Mouse (Mus musculus): ENCODE results near the gene Cacna1d. TPM values are rescaled to one million over a fixed set of nuclear protein-coding genes. Genes with fewer than 3 reads are reported as not detected.

Cacna1d gene
- polyA plus RNA-seq, 1 experiment from 2014 or later, result 9.5 TPM

- Histone ChIP-seq H3K9me3 (ENCODE audit: control insufficient read depth, low read length) (no peaks in the 10 kb centered on the region), H3K4me1 (replicated peaks; ENCODE audit: control insufficient read depth, insufficient read depth, low read length) (peaks cover 11% of the 10 kb centered on the region), H3K27ac (ENCODE audit: low read length) (peak overlapping the region; percentile 48; the same call in 1 of the 2 replicates), H3K27me3 (replicated peaks; ENCODE audit: control insufficient read depth, insufficient read depth, low read length) (no peaks in the 10 kb centered on the region), H3K4me2 (ENCODE audit: low read length) (no peak overlapping the region), H3K9ac (replicated peaks; ENCODE audit: low read depth, low read length) (no peak overlapping the region), H3K36me3 (ENCODE audit: control insufficient read depth, insufficient read depth) (no peaks in the 10 kb centered on the region), H3K4me3 (replicated peaks; ENCODE audit: low read length) (no peak overlapping the region)
- ATAC-seq, result peak; percentile 79
- 27% methylated on average over 12 of the region's 12 CpGs for WGBS
Observed at GRCm38 (mm10) chr14:30255701-30256400, 235.4 kb downstream of the Cacna1d start.

- H3K27ac ChIP-seq (ENCODE audit: low read length), result no peak overlapping the region
- no peak for ATAC-seq
- 85% methylated on average over 4 of the region's 4 CpGs for WGBS
Observed at GRCm38 (mm10) chr14:30254776-30255175, 236.5 kb downstream of the Cacna1d start.

GRCm38 (mm10) chr14:30252824-30253223 lies 238.4 kb downstream of the Cacna1d start:
- no peaks in the 10 kb centered on the region for H3K36me3 ChIP-seq (ENCODE audit: control insufficient read depth, insufficient read depth)
- H3K27ac ChIP-seq (ENCODE audit: low read length), result no peak overlapping the region
- no peak for ATAC-seq
- no peak overlapping the region for H3K4me2 ChIP-seq (ENCODE audit: low read length)
- peaks cover 14% of the 10 kb centered on the region for H3K4me1 ChIP-seq (replicated peaks; ENCODE audit: control insufficient read depth, insufficient read depth, low read length)
- H3K9ac ChIP-seq (replicated peaks; ENCODE audit: low read depth, low read length), result no peak overlapping the region
- no peak overlapping the region for H3K4me3 ChIP-seq (replicated peaks; ENCODE audit: low read length)
- H3K9me3 ChIP-seq (ENCODE audit: control insufficient read depth, low read length), result no peaks in the 10 kb centered on the region
- no peaks in the 10 kb centered on the region for H3K27me3 ChIP-seq (replicated peaks; ENCODE audit: control insufficient read depth, insufficient read depth, low read length)
- whole genome bisulfite sequencing, result 73% methylated on average over 2 of the region's 2 CpGs

More at GRCm38 (mm10) chr14:30254776-30255175, 236.5 kb downstream of the Cacna1d start:
- Histone ChIP-seq H3K27me3 (replicated peaks; ENCODE audit: control insufficient read depth, insufficient read depth, low read length) (no peaks in the 10 kb centered on the region), H3K4me3 (replicated peaks; ENCODE audit: low read length) (no peak overlapping the region), H3K4me1 (replicated peaks; ENCODE audit: control insufficient read depth, insufficient read depth, low read length) (peaks cover 14% of the 10 kb centered on the region), H3K36me3 (ENCODE audit: control insufficient read depth, insufficient read depth) (no peaks in the 10 kb centered on the region), H3K4me2 (ENCODE audit: low read length) (no peak overlapping the region), H3K9ac (replicated peaks; ENCODE audit: low read depth, low read length) (no peak overlapping the region), H3K9me3 (ENCODE audit: control insufficient read depth, low read length) (no peaks in the 10 kb centered on the region)

- Histone ChIP-seq H3K4me1 (replicated peaks; ENCODE audit: control insufficient read depth, insufficient read depth, low read length) (peaks cover 14% of the 10 kb centered on the region), H3K9ac (replicated peaks; ENCODE audit: low read depth, low read length) (no peak overlapping the region), H3K36me3 (ENCODE audit: control insufficient read depth, insufficient read depth) (no peaks in the 10 kb centered on the region), H3K4me3 (replicated peaks; ENCODE audit: low read length) (no peak overlapping the region), H3K27me3 (replicated peaks; ENCODE audit: control insufficient read depth, insufficient read depth, low read length) (no peaks in the 10 kb centered on the region), H3K4me2 (ENCODE audit: low read length) (no peak overlapping the region), H3K27ac (ENCODE audit: low read length) (no peak overlapping the region), H3K9me3 (ENCODE audit: control insufficient read depth, low read length) (no peaks in the 10 kb centered on the region)
- no peak for ATAC-seq
- 91% methylated on average over 5 of the region's 5 CpGs for WGBS
Observed at GRCm38 (mm10) chr14:30251351-30251750, 239.9 kb downstream of the Cacna1d start.

- Histone ChIP-seq H3K4me2 (ENCODE audit: low read length) (no peak overlapping the region), H3K9ac (replicated peaks; ENCODE audit: low read depth, low read length) (no peak overlapping the region), H3K4me3 (replicated peaks; ENCODE audit: low read length) (no peak overlapping the region), H3K4me1 (replicated peaks; ENCODE audit: control insufficient read depth, insufficient read depth, low read length) (peaks cover 3% of the 10 kb centered on the region; the same call in 1 of the 2 replicates), H3K27me3 (replicated peaks; ENCODE audit: control insufficient read depth, insufficient read depth, low read length) (no peaks in the 10 kb centered on the region), H3K9me3 (ENCODE audit: control insufficient read depth, low read length) (no peaks in the 10 kb centered on the region), H3K36me3 (ENCODE audit: control insufficient read depth, insufficient read depth) (no peaks in the 10 kb centered on the region), H3K27ac (ENCODE audit: low read length) (no peak overlapping the region)
- no peak for ATAC-seq
- WGBS, result 86% methylated on average over 4 of the region's 4 CpGs
Observed at GRCm38 (mm10) chr14:30249591-30249990, 241.7 kb downstream of the Cacna1d start.

- Histone ChIP-seq H3K36me3 (ENCODE audit: control insufficient read depth, insufficient read depth) (no peaks in the 10 kb centered on the region), H3K9me3 (ENCODE audit: control insufficient read depth, low read length) (no peaks in the 10 kb centered on the region), H3K4me3 (replicated peaks; ENCODE audit: low read length) (no peak overlapping the region), H3K27me3 (replicated peaks; ENCODE audit: control insufficient read depth, insufficient read depth, low read length) (no peaks in the 10 kb centered on the region), H3K9ac (replicated peaks; ENCODE audit: low read depth, low read length) (no peak overlapping the region), H3K27ac (ENCODE audit: low read length) (no peak overlapping the region), H3K4me1 (replicated peaks; ENCODE audit: control insufficient read depth, insufficient read depth, low read length) (peaks cover 3% of the 10 kb centered on the region; the same call in 1 of the 2 replicates), H3K4me2 (ENCODE audit: low read length) (no peak overlapping the region)
- WGBS, result 70% methylated on average over 4 of the region's 4 CpGs
- no peak for ATAC-seq
Observed at GRCm38 (mm10) chr14:30248811-30249210, 242.4 kb downstream of the Cacna1d start.

- Histone ChIP-seq H3K27ac (ENCODE audit: low read length) (no peak overlapping the region), H3K9me3 (ENCODE audit: control insufficient read depth, low read length) (no peaks in the 10 kb centered on the region), H3K36me3 (ENCODE audit: control insufficient read depth, insufficient read depth) (no peaks in the 10 kb centered on the region), H3K4me3 (replicated peaks; ENCODE audit: low read length) (no peak overlapping the region), H3K4me2 (ENCODE audit: low read length) (no peak overlapping the region), H3K9ac (replicated peaks; ENCODE audit: low read depth, low read length) (no peak overlapping the region), H3K27me3 (replicated peaks; ENCODE audit: control insufficient read depth, insufficient read depth, low read length) (no peaks in the 10 kb centered on the region), H3K4me1 (replicated peaks; ENCODE audit: control insufficient read depth, insufficient read depth, low read length) (peaks cover 3% of the 10 kb centered on the region; the same call in 1 of the 2 replicates)
- 72% methylated on average over 8 of the region's 8 CpGs for WGBS
- ATAC-seq, result no peak
Observed at GRCm38 (mm10) chr14:30248121-30248520, 243.1 kb downstream of the Cacna1d start.

- H3K36me3 ChIP-seq (ENCODE audit: control insufficient read depth, insufficient read depth), result no peaks in the 10 kb centered on the region
- ATAC-seq, result no peak
- no peak overlapping the region for H3K4me2 ChIP-seq (ENCODE audit: low read length)
- peaks cover 3% of the 10 kb centered on the region; the same call in 1 of the 2 replicates for H3K4me1 ChIP-seq (replicated peaks; ENCODE audit: control insufficient read depth, insufficient read depth, low read length)
- no peaks in the 10 kb centered on the region for H3K9me3 ChIP-seq (ENCODE audit: control insufficient read depth, low read length)
- no peak overlapping the region for H3K4me3 ChIP-seq (replicated peaks; ENCODE audit: low read length)
- H3K27ac ChIP-seq (ENCODE audit: low read length), result no peak overlapping the region
- 89% methylated on average over 4 of the region's 4 CpGs for WGBS
- H3K27me3 ChIP-seq (replicated peaks; ENCODE audit: control insufficient read depth, insufficient read depth, low read length), result no peaks in the 10 kb centered on the region
- no peak overlapping the region for H3K9ac ChIP-seq (replicated peaks; ENCODE audit: low read depth, low read length)
Observed at GRCm38 (mm10) chr14:30247606-30248005, 243.6 kb downstream of the Cacna1d start.

- Histone ChIP-seq H3K4me1 (replicated peaks; ENCODE audit: control insufficient read depth, insufficient read depth, low read length) (no peaks in the 10 kb centered on the region), H3K36me3 (ENCODE audit: control insufficient read depth, insufficient read depth) (no peaks in the 10 kb centered on the region), H3K27ac (ENCODE audit: low read length) (no peak overlapping the region), H3K27me3 (replicated peaks; ENCODE audit: control insufficient read depth, insufficient read depth, low read length) (no peaks in the 10 kb centered on the region), H3K4me2 (ENCODE audit: low read length) (no peak overlapping the region), H3K9ac (replicated peaks; ENCODE audit: low read depth, low read length) (no peak overlapping the region), H3K4me3 (replicated peaks; ENCODE audit: low read length) (no peak overlapping the region), H3K9me3 (ENCODE audit: control insufficient read depth, low read length) (no peaks in the 10 kb centered on the region)
- WGBS, result 90% methylated on average over 5 of the region's 5 CpGs
- ATAC-seq, result no peak
Observed at GRCm38 (mm10) chr14:30244776-30245175, 246.5 kb downstream of the Cacna1d start.

Data from forebrain, embryonic 16.5 days (tissue).